Mouse (Mus musculus): ENCODE data around the gene N4bp2. TPM values are rescaled to one million over a fixed set of nuclear protein-coding genes. Genes with fewer than 3 reads are reported as not detected.

The N4bp2 gene
- polyA plus RNA-seq, 1 experiment = 15.4 TPM

DNA sequence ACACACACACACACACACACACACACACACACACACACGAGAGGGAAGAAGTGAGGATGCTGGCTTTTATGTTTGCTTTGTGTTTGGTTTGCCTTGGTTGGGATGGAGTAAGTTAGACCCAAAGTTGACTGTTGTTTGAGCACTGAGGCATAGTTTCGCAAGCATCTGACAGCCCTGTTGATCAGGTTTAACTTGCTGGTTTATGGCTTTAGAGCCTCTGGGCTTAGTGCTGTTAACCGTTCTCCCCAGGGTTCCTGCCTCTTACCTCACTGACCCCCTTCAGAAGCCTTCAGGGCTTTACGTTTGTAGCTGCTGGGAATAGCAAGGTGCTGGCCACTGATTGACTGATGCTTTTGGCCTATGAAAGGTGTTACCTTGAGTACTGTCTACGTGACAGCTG is 16.4 kb upstream of the N4bp2 start:
- Histone ChIP-seq H3K27ac (ENCODE audit: insufficient read depth, low read length) (no peak overlapping the region), H3K4me3 (ENCODE audit: insufficient read depth, low read length) (no peak overlapping the region), H3K4me1 (ENCODE audit: control insufficient read depth, insufficient read depth, low read length) (no peaks in the 10 kb centered on the region)
- TF ChIP-seq CTCF (IDR thresholded peaks at IDR 0.05; ENCODE audit: borderline replicate concordance, insufficient read depth, low read length) (no peak), POLR2A (IDR thresholded peaks at IDR 0.05; ENCODE audit: low read depth, low read length) (no peak)

DNA sequence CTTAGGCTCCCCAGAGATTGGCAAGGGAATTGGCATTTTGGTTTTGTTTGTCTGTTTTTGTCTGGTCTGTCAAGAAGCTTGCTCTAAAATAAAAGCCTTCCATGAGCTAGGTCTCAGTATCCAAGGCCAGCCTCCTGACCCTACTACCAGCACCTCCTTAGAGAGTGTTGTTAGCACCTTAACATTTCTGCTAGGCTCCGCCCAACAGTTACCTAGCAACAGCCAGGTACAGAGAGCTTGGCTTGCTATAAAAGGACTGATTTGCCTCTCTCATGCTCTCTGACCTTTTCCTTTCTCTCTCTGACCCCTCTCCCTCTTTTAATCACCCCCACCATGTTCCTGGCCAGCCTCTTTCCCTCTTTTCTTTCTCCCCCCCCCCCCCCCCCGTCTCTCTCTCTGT is 14.9 kb upstream of the N4bp2 start:
- H3K4me1 ChIP-seq (ENCODE audit: control insufficient read depth, insufficient read depth, low read length) = no peaks in the 10 kb centered on the region
- H3K27ac ChIP-seq (ENCODE audit: insufficient read depth, low read length) = no peak overlapping the region
- TF ChIP-seq CTCF (IDR thresholded peaks at IDR 0.05; ENCODE audit: borderline replicate concordance, insufficient read depth, low read length) = no peak
- TF ChIP-seq POLR2A (IDR thresholded peaks at IDR 0.05; ENCODE audit: low read depth, low read length) = no peak
- H3K4me3 ChIP-seq (ENCODE audit: insufficient read depth, low read length) = no peak overlapping the region

DNA sequence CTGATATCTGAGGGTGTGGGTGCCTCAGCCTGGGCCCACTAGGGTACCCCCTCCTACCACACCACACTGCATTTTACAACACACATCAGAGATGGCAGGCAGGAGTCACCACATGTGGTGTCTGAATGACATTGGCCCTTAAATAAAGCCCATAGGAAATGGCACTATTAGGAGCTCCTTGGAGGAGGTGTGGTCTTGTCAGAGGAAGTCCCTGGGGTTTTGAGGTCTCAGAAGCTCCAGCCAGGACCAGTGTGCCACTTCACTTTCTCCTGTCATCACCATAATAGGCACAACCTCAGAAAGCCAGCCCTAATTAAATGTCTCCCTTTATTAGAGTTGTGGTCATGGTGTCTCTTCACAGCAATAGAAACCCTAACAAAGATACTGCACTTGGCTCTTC is 14.4 kb upstream of the N4bp2 start:
- no peak overlapping the region for H3K27ac ChIP-seq (ENCODE audit: insufficient read depth, low read length)
- H3K4me3 ChIP-seq (ENCODE audit: insufficient read depth, low read length) = no peak overlapping the region
- H3K4me1 ChIP-seq (ENCODE audit: control insufficient read depth, insufficient read depth, low read length) = no peaks in the 10 kb centered on the region
- TF ChIP-seq CTCF (IDR thresholded peaks at IDR 0.05; ENCODE audit: borderline replicate concordance, insufficient read depth, low read length) = no peak
- no peak for TF ChIP-seq POLR2A (IDR thresholded peaks at IDR 0.05; ENCODE audit: low read depth, low read length)

- Histone ChIP-seq H3K27ac (ENCODE audit: insufficient read depth, low read length) (no peak overlapping the region), H3K4me1 (ENCODE audit: control insufficient read depth, insufficient read depth, low read length) (no peaks in the 10 kb centered on the region), H3K4me3 (ENCODE audit: insufficient read depth, low read length) (no peak overlapping the region)
- TF ChIP-seq POLR2A (IDR thresholded peaks at IDR 0.05; ENCODE audit: low read depth, low read length) (no peak), CTCF (IDR thresholded peaks at IDR 0.05; ENCODE audit: borderline replicate concordance, insufficient read depth, low read length) (no peak)
Measured at GRCm38 (mm10) chr5:65752021-65752420, 11.3 kb upstream of the N4bp2 start.

DNA sequence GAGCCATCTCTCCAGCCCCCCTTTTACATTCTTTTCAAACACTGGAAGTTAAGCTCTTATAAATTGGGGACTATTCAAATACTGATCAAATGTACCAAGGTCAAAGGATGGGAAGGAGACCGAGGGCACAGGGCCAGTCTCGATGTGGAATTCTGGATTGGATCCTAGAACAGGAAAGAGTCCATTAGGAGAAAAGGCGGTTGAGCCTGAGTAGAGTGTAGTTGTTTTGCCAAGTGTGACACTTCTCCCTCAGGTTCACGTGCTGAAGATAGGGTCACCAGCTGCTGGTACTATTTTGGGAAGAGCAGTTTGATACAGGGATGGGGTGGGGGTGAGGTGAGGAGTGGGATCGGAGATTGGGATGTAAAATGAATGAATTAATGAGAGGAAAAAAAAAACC is 7.5 kb upstream of the N4bp2 start:
- no peak overlapping the region for H3K4me3 ChIP-seq (ENCODE audit: insufficient read depth, low read length)
- H3K4me1 ChIP-seq (ENCODE audit: control insufficient read depth, insufficient read depth, low read length) = no peaks in the 10 kb centered on the region
- no peak overlapping the region for H3K27ac ChIP-seq (ENCODE audit: insufficient read depth, low read length)
- TF ChIP-seq CTCF (IDR thresholded peaks at IDR 0.05; ENCODE audit: borderline replicate concordance, insufficient read depth, low read length) (no peak), POLR2A (IDR thresholded peaks at IDR 0.05; ENCODE audit: low read depth, low read length) (no peak)

DNA sequence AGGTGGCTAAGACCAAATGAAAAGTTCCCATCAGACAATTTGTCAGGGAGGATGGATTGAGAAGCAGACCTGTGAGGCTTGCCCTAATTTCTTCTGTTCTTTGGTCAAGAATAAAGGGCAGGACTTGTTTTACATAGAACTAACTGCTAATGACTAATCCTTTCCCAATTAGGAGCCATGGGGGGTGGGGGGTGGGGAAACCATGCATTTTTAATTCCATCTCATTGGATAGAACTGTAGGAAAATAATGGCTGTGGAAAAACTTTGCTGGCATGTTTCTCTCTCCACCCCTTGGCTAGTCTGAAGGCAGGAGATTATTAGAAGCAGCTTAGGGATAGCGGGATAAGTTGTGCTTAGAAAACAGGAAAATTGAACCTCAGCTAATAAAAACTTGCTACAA is 6.2 kb upstream of the N4bp2 start:
- TF ChIP-seq POLR2A (IDR thresholded peaks at IDR 0.05; ENCODE audit: low read depth, low read length) (no peak), CTCF (IDR thresholded peaks at IDR 0.05; ENCODE audit: borderline replicate concordance, insufficient read depth, low read length) (no peak)
- no peak overlapping the region for H3K4me3 ChIP-seq (ENCODE audit: insufficient read depth, low read length)
- H3K27ac ChIP-seq (ENCODE audit: insufficient read depth, low read length) = no peak overlapping the region
- no peaks in the 10 kb centered on the region for H3K4me1 ChIP-seq (ENCODE audit: control insufficient read depth, insufficient read depth, low read length)

- Histone ChIP-seq H3K4me3 (ENCODE audit: insufficient read depth, low read length) (no peak overlapping the region), H3K27ac (ENCODE audit: insufficient read depth, low read length) (no peak overlapping the region), H3K4me1 (ENCODE audit: control insufficient read depth, insufficient read depth, low read length) (no peaks in the 10 kb centered on the region)
- no peak for TF ChIP-seq POLR2A (IDR thresholded peaks at IDR 0.05; ENCODE audit: low read depth, low read length)
- no peak for TF ChIP-seq CTCF (IDR thresholded peaks at IDR 0.05; ENCODE audit: borderline replicate concordance, insufficient read depth, low read length)
Measured at GRCm38 (mm10) chr5:65760041-65760440, 3.3 kb upstream of the N4bp2 start.

GRCm38 (mm10) chr5:65760599-65760998 is 2.7 kb upstream of the N4bp2 start:
- H3K27ac ChIP-seq (ENCODE audit: insufficient read depth, low read length) = no peak overlapping the region
- no peaks in the 10 kb centered on the region for H3K4me1 ChIP-seq (ENCODE audit: control insufficient read depth, insufficient read depth, low read length)
- no peak overlapping the region for H3K4me3 ChIP-seq (ENCODE audit: insufficient read depth, low read length)
- TF ChIP-seq POLR2A (IDR thresholded peaks at IDR 0.05; ENCODE audit: low read depth, low read length) = no peak
- no peak for TF ChIP-seq CTCF (IDR thresholded peaks at IDR 0.05; ENCODE audit: borderline replicate concordance, insufficient read depth, low read length)

DNA sequence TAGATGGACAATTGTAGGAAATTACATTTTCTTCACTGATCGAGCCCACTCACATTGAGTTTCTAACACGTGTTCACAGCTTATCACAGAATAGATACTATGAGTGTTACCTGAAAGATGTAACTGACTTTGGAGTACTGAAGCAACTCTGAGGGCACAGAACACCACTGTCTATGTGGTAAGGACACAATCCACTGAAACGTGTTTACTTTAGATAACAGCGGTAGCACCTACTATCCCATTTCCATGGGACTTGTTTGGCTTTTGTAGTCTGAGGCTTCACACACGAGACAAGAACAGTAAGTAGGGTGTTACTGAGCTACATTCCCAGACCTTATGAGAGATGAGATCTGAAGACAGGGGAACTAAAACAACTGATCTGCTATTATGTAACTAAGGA is 2.3 kb upstream of the N4bp2 start:
- Histone ChIP-seq H3K27ac (ENCODE audit: insufficient read depth, low read length) (no peak overlapping the region), H3K4me1 (ENCODE audit: control insufficient read depth, insufficient read depth, low read length) (no peaks in the 10 kb centered on the region), H3K4me3 (ENCODE audit: insufficient read depth, low read length) (no peak overlapping the region)
- no peak for TF ChIP-seq CTCF (IDR thresholded peaks at IDR 0.05; ENCODE audit: borderline replicate concordance, insufficient read depth, low read length)
- no peak for TF ChIP-seq POLR2A (IDR thresholded peaks at IDR 0.05; ENCODE audit: low read depth, low read length)

DNA sequence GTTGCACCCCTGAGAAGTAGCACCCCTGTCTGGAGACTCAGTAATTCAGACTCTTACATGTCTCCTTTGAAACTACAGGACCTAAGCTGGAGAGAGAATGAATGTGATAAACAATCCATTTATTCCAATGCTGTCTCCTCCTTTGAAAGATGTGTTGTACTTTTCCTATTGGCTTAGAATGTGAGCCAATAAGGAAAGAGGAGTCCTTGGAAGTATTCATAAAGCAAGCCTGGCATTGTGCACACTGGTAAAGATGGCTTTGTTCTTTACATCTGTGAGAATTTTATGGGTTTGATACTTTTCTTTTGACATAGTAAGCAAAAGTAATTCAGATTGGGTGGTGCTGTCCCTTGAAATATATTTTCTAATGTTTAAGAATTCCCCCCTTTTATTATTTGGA is 1.4 kb upstream of the N4bp2 start:
- TF ChIP-seq CTCF (IDR thresholded peaks at IDR 0.05; ENCODE audit: borderline replicate concordance, insufficient read depth, low read length) = no peak
- TF ChIP-seq POLR2A (IDR thresholded peaks at IDR 0.05; ENCODE audit: low read depth, low read length) = no peak

DNA sequence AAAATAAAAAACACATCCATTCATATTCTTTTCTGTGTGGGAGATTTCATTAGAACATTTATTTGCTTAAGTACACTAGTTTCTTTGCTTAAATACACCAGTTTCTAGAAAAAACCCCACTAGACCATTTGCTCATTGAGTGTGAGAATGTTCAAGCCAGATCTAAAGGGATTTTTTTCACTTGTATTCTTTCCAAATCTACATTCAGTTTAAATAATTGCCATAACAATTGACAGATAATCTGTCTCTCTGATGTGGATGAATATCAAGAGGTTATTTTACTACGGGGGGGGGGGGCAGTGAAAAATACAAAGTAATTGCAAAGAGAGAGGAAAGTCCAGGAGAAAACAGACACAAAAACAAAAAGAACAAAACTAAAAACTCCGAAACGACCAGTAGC is 635 bp upstream of the N4bp2 start:
- Histone ChIP-seq H3K27ac (ENCODE audit: insufficient read depth, low read length) (peak overlapping the region; percentile 91), H3K4me3 (ENCODE audit: insufficient read depth, low read length) (peak overlapping the region; percentile 65), H3K4me1 (ENCODE audit: control insufficient read depth, insufficient read depth, low read length) (no peaks in the 10 kb centered on the region)
- TF ChIP-seq POLR2A (IDR thresholded peaks at IDR 0.05; ENCODE audit: low read depth, low read length) (no peak), CTCF (IDR thresholded peaks at IDR 0.05; ENCODE audit: borderline replicate concordance, insufficient read depth, low read length) (no peak)

More for the DNA sequence above, 1.4 kb upstream of the N4bp2 start:
- Histone ChIP-seq H3K4me1 (ENCODE audit: control insufficient read depth, insufficient read depth, low read length) (no peaks in the 10 kb centered on the region), H3K4me3 (ENCODE audit: insufficient read depth, low read length) (no peak overlapping the region), H3K27ac (ENCODE audit: insufficient read depth, low read length) (no peak overlapping the region)

Data from embryonic fibroblast, embryonic 13.5 days (primary cell).